Mouse (Mus musculus) mesoderm, embryonic 11.5 days (tissue): ENCODE results near the gene Rnf150.
A peak's percentile ranks its signal among the peaks of the same experiment; 100 is the strongest.
"Not testable (repeated sequence)": the region's sequence is repeated elsewhere in the genome, so short reads cannot be mapped to it uniquely, and the experiment has no call there.

Experiments used
- DNase-seq: peaks from one replicate; pipeline ENCODE4 v3.0.0-alpha.2; 2012; ENCODE audit warnings: low read depth, low spot score

Rnf150 gene

DNA sequence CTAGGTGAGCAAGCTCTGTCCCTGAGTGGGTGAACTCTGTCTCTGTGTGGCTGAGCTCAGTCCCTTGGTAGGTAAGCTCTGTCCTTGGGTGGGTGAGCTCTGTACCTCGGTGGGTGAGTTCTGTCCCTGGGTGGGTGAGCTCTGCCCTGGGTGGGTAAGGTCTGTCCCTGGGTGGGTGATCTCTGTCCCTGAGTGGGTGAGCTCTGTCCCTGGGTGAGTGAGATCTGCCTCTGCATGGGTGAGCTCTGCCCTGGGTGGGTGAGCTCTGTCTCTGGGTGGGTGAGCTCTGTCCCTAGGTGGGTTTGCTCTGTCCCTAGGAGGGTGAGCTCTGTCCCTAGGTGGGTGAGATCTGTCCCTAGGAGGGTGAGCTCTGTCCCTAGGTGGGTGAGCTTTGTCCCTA lies 213.5 kb downstream of the Rnf150 start:
- no peak for DNase-seq

DNA sequence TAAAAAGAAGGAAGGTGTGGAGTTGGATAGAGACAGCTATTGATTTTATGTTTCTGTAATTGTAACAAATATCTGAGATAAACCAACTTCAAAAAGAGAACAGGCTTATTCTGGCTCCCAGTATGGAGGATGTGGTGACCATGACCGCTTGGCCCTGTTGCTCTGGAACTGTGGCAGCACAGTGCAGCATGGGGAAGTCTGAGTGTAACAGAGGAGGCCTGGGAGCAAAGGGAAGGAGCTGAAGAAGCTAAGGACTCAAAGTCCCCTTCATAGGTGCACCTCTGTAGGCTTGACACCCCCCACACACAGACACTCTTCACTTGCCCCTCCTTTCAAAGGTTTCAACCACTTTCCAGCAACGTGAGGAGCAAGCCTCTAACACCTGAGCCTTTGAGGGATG lies 214.2 kb downstream of the Rnf150 start:
- DNase-seq: no peak

DNA sequence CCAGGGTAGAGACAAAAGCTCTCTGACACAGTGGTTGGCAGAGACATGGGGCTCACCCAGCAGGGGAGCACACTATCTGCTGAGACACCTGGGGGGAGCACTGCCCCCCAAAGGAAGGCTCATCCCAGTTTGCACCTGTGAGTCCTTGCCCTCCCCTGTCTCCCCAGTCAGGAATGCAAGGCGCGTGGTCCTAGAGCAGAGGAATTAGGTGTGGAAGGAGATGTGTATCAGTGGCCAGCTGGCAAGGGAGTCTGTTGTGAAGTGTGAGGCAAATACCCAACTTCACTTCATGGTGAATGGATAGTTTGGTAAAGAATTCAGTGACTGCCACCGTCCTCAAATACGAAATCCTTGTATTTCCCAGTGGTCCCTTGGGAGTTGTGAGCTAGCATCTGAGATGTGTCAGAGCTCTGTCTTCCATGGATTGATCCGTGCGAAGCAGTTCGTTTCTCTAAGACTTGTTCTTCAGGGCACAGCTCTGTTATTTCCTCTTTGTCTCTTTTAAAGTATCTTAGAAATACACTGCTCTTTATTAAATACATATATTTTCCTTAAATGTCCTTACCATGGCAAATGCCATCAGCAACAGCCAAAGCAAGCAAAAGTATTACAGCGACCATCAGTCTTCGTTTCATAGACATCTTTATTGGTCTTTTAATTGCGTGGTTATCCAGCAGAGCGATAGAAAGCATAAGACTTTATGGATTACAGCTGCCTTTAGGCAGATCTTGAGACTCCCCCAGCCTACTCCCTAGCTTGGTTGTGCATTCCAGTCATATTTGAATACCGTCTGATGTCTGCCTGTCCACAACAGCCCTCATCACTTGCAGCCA lies 215.8 kb downstream of the Rnf150 start:
- DNase-seq: peak; percentile 52

DNA sequence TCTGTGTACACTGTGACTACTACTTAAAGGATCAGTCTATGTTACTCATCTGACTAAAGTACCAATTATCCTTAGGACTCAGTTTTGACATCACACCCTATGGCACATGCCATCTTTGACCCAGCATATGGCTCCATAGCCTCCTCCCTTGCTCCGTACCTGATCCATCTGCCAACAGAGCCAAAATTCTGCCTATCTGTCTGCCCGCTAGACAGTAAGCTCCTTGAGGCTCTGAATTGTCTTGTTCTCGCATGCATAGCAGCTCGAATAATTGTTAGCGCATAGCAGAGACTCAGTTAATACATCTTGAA lies 216.3 kb downstream of the Rnf150 start:
- DNase-seq: no peak

DNA sequence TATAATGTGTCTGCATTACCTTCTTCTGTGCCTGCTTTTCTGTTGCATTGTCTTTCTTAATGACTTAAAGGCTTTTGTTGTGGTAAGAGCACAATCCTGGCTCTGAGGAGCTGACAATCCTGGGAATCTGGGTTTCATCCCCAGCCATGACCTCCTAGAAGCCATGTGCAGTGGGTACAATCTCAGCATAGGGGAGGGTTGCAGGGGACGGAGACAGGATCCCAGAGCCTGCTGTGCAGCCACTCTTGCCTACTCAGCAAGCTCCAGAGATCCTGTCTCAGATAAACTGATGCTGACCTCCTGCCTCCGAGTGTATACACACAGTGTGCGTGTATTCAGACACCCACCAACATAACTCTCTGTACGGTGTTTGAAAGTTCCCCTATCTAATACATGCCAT lies 218.1 kb downstream of the Rnf150 start:
- no peak for DNase-seq

DNA sequence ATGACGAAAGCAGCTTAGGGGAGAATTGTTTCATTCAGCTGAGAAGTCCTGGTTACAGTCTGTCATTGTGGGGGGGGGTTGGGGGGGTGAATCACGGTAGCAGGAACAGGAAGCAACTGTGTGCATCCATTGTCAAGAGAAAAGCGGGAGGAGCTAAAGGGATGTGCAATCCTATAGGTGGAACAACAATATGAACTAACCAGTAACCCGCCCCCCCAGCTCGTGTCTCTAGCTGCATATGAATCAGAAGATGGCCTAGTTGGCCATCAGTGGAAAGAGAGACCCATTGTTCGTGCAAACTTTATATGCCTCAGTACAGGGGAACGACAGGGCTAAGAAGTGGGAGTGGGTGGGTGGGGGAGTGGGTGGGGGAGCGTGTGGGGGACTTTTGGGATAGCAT lies 218.7 kb downstream of the Rnf150 start:
- DNase-seq: not testable (repeated sequence)

DNA sequence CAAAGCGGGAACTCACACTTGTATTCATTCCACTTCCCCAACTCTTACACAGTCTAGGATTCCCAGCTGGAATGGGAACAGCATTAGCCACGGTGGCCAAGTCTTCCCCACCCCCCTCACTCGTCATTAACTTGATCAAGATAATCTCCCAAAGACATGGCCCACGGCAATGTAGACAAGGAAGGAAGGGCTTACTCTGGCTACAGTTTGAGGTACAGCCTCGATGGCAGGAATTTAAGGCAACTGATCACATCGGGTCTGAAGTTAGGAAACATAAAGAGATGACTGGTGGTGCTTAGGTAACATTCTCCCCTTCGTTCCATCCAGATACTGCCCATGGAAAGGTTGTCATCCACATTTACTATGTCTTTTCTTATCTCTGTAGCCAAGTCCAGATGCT lies 219.1 kb downstream of the Rnf150 start:
- DNase-seq: no peak

DNA sequence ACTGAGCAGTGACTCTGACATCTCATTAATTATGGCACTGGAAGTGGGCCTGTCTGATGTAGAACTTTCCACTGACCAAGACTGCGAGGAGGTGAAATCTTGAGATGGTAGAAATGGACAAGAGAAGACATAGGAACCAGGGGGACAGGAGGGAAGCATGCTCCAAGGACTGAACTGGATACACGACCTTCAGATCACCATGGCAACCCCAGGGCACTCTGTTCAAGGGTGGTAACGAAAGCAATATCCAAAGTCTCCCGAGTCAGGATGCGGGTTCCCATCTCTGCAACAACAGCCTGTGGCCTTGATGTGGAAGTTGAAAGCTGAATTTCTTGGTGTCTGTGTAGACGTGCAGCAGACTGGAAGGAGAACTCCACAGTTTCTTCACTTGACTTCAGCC lies 220.3 kb downstream of the Rnf150 start:
- DNase-seq: no peak

DNA sequence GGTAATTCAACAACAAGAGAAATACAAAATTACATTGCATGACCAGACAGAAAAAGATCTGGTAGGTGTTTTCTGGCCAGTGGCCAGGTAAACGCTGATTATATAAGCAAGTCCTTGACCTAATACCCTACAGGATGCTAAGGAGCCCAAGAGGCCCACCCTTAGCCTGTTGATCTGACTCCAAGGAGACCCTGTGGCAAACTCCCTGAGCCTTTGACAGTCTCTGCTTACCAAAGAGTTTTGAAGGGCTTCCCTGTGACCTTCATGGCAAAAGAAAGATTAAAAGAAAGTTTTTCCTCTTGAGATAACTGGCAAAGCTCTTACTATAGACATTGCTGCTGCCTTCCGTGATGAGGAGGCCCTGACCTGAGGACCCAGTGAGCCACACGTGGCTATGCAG lies 222.4 kb downstream of the Rnf150 start:
- no peak for DNase-seq

DNA sequence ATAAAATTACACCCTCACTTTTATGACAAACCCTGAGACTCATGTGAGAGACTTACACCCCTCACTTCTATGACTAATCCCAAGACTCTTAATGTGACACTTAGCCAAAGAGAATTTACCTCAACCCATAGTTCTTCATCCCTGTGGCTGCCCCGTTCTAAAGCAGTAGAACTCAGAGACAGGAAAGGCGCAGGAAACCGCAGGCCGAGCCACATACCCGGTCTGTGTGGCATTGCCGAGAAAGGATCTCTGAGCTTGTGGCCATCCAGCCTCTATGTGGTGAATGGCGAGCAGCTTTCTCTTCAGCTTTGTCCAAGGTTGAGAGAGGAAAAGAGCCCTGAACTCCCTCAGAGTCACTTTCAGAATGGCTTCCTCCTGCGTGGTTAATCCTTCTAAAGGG lies 223.5 kb downstream of the Rnf150 start:
- no peak for DNase-seq

DNA sequence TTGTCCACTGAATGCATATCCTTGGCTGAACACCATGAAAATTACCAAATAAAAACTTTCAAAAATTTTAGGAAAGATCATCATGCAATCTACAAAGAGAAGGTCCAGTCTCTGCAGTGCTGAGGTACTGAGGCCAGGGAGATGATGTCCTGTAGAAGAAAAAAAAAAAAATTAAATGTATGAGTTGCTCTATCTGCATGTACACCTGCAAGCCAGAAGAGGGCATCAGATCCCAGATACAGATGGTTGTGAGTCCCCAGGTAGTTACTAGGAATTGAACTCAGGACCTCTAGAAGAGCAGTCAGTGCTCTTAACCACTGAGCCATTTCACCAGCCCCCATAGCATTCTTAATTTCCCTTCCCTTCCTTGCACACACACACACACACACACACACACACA lies 224.4 kb downstream of the Rnf150 start:
- no peak for DNase-seq

DNA sequence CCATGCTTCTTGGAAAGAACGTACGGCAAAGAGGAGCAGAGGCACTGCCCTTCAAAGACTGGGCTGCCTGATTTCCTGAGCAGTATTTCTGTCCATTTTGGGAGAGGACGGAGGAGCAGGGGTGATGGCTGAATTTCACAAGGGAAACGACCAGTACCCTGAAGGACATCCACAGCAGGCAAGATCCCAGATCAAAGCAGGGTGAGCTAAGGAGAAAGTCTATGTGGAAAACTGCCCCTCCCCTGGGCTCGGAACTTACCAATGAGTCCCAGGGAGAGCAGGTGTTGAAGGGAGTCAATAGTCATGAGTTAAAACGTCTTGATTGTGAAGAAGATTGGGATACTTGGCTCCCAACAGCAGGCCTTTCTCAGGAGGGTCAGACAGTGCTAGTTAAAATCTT lies 225.0 kb downstream of the Rnf150 start:
- no peak for DNase-seq

DNA sequence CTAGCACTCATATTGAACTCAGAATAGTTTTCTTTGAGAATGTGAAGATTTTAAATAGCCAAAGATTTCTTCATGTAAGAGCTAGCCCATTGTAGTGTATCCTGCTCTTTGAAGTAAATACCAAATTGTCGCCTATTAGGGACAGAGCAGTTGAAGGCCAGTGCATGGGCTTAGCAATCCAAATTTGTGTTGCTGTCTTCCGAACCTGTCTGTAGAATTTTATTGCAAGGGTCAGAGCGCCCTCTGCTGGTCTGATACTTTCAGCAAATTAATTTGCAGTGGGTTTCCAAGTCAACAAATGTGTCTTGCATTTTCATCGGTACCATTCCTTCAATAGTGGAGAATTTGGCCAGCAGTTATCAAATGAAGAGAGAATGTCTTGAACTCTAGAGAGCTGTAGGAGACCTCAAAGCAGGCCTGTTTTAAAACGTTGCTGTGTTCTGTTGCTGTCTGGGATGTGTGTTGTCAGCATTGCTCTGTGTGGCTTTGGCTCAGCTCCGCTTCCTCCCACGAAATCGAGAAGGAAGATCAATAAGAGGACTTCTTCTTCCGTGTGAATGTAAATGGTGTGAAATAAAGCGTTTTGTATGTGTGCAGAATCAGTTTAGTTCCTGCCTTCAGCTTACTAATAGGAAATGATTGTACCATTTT lies 226.3 kb downstream of the Rnf150 start:
- DNase-seq: peak; percentile 84

DNA sequence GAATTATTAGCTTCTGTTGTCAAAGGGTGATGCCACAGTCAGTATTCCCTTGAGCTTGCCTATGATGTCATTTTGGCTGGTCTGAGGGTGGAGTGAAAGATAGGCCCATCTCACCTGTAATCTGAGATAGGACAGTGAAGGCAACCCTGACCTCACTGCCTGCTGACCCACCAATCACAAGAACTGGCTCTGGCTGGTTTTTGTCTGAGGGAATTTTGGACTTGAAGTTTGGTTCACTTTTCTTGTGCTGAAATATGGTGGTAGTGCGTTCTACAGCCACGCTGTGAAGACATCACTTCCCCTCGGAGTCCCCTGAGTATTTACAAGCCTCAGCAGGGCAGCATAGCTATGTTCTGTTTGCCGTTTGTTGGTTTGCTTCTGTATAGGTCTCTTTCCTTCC lies 227.3 kb downstream of the Rnf150 start:
- no peak for DNase-seq

DNA sequence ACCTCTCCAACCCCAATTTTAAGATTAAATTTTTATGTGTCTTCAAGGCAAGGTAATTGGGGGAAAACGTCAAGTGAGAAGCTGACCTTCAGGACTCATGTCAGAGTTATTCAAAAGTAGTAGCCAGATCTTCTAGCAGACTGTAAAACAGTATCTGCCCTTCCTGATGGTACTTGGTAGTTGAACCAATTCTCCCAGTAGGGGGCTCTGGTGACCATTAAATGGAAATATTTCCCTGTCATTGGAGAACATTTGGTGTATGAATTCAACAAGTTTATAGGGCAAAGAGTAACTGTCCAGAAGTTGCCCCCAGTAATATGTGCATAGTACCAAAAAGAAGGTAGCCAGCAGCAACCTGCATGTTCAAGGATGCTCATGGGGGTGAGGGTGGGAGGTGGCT lies 236.9 kb downstream of the Rnf150 start:
- peak; percentile 30 for DNase-seq

DNA sequence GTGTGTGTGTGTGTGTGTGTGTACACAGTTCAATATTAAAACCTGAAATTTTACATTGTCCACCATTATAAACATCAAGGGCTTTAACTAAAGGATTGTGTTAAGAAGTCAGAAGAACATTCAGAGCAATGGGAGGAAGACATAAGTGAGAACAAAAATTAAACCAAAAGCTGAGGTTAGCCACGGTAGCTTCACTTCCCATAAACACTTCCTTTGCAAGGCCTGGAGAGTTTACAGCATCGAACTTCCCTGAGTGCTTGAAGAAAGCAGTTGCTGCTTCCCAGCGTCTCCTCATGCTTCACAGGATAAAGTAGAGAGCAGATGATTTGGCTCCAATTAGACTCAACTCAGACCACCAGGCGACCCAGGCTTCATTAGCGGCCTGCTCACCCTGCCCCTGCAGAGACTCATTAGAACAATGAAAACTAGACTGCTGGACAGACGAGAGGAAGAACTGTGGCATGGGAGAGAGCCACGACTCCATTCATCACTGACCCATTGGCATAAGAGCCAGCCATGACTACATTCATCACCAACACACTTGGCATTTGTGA lies 239.9 kb downstream of the Rnf150 start:
- no peak for DNase-seq

DNA sequence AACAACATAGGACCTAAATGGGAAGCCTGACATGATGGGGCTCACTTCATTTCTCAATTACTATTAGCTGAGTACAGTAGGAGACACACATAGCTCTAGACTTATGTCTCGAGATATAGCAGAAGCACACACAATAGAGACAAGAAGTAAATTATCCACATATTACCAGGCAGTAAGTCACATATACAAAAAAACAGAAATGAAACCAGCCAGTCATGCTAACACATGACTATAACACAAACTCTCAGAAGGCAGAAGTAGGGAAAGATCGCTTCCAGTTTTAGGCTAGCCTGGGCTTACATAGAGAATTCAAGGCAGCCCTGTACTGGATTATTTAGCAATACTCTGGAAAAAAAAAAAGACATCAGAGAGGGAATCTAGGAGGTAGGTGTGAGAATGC lies 240.8 kb downstream of the Rnf150 start:
- DNase-seq: no peak

DNA sequence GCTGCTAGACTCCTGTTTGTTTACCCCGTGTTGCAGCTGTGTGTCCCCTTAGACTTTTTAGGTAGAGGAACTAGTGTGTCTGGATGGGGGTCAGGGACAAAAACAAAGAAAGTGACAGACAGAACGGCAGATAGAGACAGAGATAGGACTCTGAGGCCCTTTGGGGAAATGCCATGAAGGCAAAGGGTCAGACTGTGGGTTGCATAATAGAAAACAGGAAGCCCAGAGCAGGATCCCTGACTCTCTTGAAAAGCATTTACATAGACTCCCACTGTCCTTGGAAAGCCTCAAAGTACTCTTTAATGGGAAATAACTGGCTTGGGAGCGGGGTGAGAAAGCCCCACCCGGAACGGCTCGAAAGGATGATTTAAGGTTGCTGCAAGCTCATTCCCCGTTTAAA lies 246.6 kb downstream of the Rnf150 start:
- no peak for DNase-seq

DNA sequence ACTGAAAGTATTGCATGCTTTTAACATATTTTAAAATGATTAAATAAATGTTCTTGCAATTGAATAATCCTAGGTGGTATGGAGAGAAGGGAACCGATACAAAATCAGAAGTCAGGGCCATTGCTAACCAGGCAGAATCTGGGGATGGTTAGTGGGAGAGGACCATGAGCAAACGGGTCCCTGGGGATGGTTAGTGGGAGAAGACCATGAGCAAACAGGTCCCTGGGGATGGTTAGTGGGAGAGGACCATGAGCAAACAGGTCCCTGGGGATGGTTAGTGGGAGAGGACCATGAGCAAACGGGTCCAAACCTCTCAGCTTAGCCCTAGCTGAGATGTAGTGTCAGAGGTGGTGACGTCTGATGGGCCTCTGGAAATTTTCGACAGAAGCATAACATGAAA lies 247.0 kb downstream of the Rnf150 start:
- no peak for DNase-seq

DNA sequence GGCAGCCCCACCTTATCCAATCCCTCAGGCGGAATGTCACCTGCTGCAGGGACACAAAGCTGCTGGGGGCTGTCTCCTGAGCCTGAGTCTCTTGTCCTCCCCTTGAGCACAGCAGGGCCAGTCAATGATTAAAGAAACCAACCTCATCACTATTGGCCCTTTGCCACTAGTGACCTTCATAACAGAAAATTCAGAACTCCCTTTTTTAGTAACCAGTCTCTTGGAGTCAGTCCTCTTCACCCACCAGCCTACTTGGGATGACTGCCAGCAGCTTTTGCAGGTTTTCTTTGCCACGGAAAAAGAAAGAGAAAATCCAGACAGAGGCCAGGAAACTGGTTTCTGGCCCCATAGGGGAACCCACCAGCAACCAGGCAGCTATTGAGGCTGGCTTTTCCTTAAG lies 271.9 kb downstream of the Rnf150 start:
- DNase-seq: no peak

DNA sequence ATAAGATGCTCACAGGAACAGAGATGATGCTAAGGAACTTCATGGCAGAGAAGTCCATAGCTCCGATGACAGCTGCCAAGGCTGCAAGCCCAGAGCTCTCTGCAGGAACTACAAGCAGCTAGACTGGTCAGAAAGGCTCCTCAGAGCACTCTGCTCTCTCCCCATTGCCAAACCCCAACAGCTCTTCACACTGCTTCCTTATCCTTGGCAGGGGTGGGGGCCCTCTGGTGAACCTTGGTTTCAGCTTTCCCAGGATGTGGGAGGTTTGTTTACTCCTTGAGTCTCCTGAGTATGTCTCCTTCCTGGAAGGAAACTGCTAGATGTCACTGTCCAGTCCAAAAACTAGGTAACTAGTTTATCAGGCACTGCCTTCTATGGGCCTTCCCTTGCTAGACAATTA lies 276.9 kb downstream of the Rnf150 start:
- no peak for DNase-seq

DNA sequence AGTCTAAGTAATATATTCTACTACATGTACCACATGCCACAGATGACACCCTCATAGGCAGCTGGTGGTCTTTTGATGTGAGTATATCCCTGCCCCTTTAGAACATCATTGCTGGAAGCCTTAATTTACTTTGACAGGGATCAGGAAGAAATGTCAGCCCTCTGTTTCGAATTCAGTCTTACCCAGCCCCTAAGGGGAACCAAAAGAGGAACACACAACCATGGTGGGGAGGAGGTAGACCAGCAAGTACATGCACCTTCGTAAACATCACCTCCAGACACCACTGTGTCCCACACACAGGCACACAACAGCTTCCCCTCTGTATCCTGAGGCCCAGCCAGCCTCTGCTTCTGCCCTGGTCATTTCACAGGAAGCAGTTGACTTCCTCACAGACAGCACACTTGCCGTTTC lies 277.6 kb downstream of the Rnf150 start:
- DNase-seq: no peak
